ENCODE assay signal across 13 mouse cellular contexts in the genomic region with DNA sequence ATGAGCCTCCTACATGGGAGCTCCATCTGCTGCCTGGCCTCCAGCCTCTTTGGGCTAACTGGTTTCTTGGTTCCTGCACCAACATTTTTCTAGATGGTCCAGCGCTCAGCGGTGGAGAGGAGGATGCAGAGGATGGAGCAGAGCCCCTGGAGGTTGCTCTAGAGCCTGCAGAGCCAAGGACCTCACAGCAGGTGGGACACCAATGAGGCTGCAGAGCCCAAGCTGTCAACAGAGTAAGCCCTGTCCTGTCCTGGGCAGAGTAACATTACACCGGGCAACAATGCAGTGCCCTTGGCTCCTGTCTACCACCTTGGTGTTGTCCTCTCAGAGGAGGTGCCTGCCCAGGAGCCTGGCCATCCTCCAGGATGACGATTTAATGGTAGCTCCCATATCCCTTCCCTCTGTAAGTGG.
DNase-seq lines count a peak whose midpoint lies in the region.
"Had no signal": no experiment of that assay in that cellular context is flagged by ENCODE, and none has a peak within 500 bp of the region (broad histone marks: within the 10 kb centered on the region; RNA-seq: fewer than 3 reads in every experiment).

No protein-coding gene starts in this region.

- DNase-seq in brain, adult 2 months (ENCODE audit: low read depth, low spot score): peak; percentile 95
- DNase-seq in cerebellum, adult 11 months: peak; percentile 87
- peak; percentile 87 for DNase-seq in cerebellum, adult 8-10 months
- peak; percentile 95 to 97 for DNase-seq in cerebellum, postnatal 14 days
- no peak for DNase-seq in heart, adult 11 months
- no peak for DNase-seq in kidney, postnatal 14 days
- DNase-seq in c-Kit-positive CD71-positive TER-119-positive erythroid progenitor cells, embryonic 14.5 days (ENCODE audit: low spot score): no peak
- no peak for DNase-seq in thymus, postnatal 14 days
- DNase-seq: adrenal gland, adult 2 months; adrenal gland, postnatal 25 days; gastrocnemius, postnatal 14 days; heart, postnatal 4 days; kidney, adult 2 months had no signal

Comparison
In these comparisons a context has a peak if more than half of its experiments do, and no peak if none do; other contexts are left out.
1. DNase-seq: peak in brain, adult 2 months (single experiment), cerebellum, adult 11 months (single experiment), cerebellum, adult 8-10 months (single experiment) and cerebellum, postnatal 14 days (2 of 2); none in heart, adult 11 months (single experiment), kidney, postnatal 14 days (single experiment), c-Kit-positive CD71-positive TER-119-positive erythroid progenitor cells, embryonic 14.5 days (single experiment) and thymus, postnatal 14 days (single experiment).